Mouse (Mus musculus) heart, adult 2 months (tissue): ENCODE data around the gene Tprn.

Experiments used
- CTCF ChIP-seq: fragments of 200-600 bp; IDR thresholded peaks from 2 replicates; pipeline ENCODE4 v1.8.1; 2022; ENCODE audit warnings: antibody characterized with exemption, mild to moderate bottlenecking, moderate library complexity
- EP300 ChIP-seq: fragments of 200-500 bp; IDR thresholded peaks from 2 replicates; pipeline ENCODE4 v1.6.1; 2011; ENCODE audit warnings: low read depth, low read length, control low read depth; ENCODE audit not compliant: insufficient read depth
- POLR2A ChIP-seq: fragments of 200-500 bp; IDR thresholded peaks from 2 replicates; pipeline ENCODE4 v1.6.1; 2011; ENCODE audit warnings: mild to moderate bottlenecking, low read depth, low read length, control low read depth; ENCODE audit not compliant: insufficient read depth

DNA sequence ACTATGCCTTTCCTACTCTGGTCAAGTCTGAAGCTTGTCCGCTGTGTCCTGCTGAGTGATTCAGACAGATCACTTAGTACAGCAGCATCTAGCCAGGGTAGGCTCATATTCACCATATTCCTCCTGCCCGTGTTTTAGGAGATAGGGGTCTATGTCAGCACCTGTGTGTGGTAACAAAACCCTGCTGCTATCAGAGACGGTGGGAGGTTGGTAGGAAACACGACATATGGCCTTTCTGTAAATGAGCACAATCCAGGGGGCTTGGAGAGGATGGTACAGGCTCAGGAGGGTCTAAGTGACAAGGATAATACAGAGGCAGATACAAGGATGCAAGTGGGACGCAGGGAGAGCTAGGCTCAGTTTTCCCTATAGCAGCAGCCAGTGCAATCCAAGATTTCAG lies 32.8 kb upstream of the Tprn start:
- TF ChIP-seq CTCF (no peak), POLR2A (no peak), EP300 (no peak)
